Mouse (Mus musculus): ENCODE measurements around the gene Wdfy2.
A peak's percentile ranks its signal among the peaks of the same experiment; 100 is the strongest.

DNA sequence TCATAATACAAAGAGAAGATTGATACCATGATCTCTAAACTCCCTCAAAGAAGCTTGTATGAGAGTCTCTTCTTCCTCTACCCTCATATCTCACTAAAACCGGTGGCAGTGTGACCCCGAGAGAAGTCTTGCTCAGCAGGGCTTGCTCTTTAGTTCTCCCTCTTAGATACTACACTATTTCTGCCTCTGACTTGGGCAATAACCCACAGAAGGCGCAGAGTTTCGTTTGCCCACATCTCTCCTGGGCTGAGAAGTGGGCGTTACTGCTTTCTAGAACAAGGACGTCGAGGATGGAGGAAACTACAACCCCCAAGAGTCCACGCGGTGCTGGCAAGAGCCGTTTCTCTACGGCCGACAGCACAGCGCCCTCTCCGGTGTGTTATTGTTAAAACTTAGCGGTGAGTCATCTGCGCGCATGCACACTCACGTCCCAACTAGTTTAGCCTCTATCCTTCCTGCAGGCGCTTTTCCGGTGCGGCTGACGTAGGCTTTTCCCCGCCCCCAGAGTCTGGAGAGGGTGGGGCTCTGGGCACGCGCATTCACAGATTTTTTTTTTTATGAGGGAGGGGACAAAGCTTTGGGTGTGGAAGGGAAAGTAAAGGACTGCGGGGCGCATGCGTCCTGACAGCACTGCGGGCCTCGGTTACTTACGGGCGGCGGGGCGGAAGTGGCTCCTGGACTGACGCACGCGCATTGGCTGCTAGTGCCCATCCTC lies 395 bp upstream of the Wdfy2 start:
- TF ChIP-seq POU5F1 (IDR thresholded peaks at IDR 0.05; ENCODE audit: borderline replicate concordance, low read length) (no peak), CTCF (conservative IDR thresholded peaks at IDR 0.05; ENCODE audit: low read length) (peak; percentile 56)

All from E14TG2a.4 (cell line).